Mouse (Mus musculus) heart, postnatal 0 days (tissue): ENCODE measurements around the gene Eif3i.

Experiments used
- CTCF ChIP-seq: IDR thresholded peaks from 2 replicates; pipeline ENCODE4 v1.5.1; 2016; ENCODE audit warnings: antibody characterized with exemption, control low read depth, low read depth
- EP300 ChIP-seq: IDR thresholded peaks from 2 replicates; pipeline ENCODE4 v1.6.1; 2016; ENCODE audit warnings: antibody characterized with exemption, low read depth

GRCm38 (mm10) chr4:129640101-129640637 lies 39.7 kb upstream of the Eif3i start:
- TF ChIP-seq CTCF (no peak), EP300 (no peak)
